Mouse (Mus musculus): ENCODE data around the gene Prkaca. TPM values are rescaled to one million over a fixed set of nuclear protein-coding genes. Genes with fewer than 3 reads are reported as not detected.

The Prkaca gene
- polyA plus RNA-seq, 1 experiment, result 56.2 TPM

DNA sequence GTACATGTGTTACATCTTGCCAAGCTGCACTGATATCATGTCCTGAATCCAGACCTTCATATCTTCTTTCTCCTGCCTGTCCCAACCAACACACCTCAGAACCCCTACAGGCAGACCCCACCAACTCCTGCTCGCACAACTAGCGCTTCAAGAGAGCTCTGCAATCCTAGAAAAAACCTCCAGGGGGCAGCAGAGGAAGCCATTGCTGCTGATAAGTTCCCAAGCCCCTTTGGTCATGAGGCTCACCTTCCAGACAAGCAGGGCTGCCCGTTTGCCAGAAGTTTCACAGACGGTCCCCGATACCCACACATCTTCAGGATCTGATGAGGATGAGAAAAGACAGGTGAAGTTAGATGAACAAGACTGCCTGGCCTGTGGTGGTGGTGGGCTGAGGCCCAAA lies 66.3 kb downstream of the Prkaca start:
- no peak for TF ChIP-seq GATA1 (IDR thresholded peaks at IDR 0.05; ENCODE audit: low read length)

DNA sequence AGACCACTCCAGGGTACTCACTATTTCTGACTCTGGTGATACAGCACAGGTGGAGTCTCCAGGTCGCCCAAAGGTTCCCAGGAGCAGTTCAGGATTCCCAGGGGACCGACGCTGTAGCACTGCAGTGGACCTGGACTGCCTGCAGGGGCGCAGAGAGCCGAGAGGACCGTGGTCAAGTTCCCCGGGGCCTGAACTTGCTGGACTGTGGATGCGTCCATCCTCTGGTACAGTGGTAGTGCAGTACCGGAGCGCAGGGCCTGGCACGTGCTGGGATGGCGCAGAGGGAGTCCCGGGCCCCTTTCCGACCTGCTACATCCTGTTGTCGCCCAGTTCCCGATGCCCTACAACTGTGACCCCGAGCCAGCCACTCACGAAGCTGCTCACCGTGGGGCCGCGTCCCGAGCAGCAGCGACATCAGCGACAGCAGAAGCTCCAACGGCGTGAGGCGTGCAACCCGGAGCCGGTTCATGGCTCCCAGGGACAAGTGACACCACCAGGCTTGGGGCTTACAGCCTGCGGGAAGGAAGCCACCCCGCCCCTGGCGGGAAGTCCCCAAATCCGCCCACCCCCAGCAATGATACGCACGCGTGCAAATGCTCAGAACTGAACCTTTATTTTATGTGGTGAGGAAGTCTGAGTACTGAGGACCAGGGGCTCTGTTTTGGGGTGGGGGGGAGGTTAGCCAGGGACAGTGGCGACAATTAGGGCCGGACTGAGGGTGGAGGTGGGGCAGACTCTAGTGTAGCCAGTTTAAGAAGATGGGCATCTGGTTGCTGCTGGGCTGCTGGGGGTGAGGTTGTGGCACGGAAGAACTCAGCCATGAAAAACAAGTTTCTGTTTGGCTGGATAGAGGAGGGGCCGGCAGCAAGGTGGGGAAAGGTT lies 69.5 kb downstream of the Prkaca start, which contains the start of gene Il27ra:
Il27ra (minus strand) TSS at position 524 of the 882 bp plus-strand sequence.
- no peak for TF ChIP-seq GATA1 (IDR thresholded peaks at IDR 0.05; ENCODE audit: low read length)

DNA sequence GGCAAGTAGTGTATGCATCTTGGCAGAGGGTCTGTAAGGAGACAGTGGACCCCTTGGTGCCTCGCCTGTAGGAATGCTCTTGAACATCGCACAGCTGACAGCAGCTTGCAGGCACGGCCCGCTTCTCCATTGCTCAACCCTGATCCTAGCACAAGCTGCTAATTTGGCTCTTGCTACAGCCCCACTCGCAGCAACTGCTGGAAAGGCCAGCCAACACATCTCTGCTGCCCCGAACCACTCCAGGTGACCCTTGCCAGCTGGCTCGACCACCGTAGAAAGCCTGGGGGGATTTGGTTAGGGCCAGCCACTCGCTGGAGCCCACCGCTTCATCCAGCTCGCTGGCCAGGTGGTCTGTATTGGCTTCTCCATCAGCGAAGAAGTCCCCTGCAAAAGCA lies 70.2 kb downstream of the Prkaca start:
- TF ChIP-seq GATA1 (IDR thresholded peaks at IDR 0.05; ENCODE audit: low read length), result no peak

DNA sequence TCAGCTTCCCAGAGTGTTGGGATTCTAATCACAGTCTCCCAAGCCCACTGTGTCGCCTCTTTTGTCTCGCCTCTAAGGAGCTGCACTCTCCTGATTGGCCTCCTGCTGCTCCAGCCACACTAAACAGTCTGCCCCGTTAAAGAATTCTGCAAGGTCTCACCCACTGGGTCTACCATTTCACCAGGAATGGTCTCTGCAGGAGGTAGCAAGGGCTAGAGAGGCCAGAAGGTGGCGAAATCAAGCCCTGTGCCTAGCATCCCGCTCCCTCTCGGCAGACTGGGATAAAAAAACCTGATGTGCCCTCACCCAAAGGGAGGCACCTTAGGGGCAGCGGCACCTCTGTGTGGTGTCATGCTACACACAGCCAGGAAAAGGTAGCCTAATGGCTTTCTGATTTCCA lies 71.3 kb downstream of the Prkaca start:
- TF ChIP-seq GATA1 (IDR thresholded peaks at IDR 0.05; ENCODE audit: low read length), result no peak

DNA sequence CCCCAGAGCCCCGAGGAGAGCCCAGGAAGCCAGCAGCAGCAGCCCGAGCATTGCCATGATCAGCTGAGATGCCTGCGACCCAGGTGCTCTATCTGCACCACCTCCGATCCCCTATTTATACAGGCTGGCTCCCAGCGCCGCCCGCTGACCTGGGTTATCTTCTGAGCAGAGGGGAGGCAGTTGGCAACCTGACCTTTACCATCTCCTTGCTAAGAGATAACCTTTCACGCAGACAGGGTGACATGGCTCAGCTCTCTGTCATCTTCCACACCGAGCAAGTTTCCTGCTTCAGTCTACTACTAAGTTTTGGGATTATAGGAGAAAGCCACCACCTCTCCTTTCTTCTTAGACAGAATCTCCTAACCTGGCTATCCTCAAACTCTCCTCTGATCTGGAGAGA lies 72.1 kb downstream of the Prkaca start, which contains the start of gene Rln3:
Rln3 (minus strand) TSS at position 101 of the 400 bp plus-strand sequence.
- no peak for TF ChIP-seq GATA1 (IDR thresholded peaks at IDR 0.05; ENCODE audit: low read length)

Other genes starting within 250 kb of the Prkaca start
- 49.5 and 69.7 TPM in 2 replicates for gene Adgre5, start 231.7 kb upstream of the Prkaca start, polyA plus RNA-seq (2012)
- 28.6 and 31.7 TPM in 2 replicates for gene Adgrl1, start 72.9 kb upstream of the Prkaca start, polyA plus RNA-seq (2012)
- gene Gm10644, start 17.8 kb upstream of the Prkaca start, polyA plus RNA-seq (2012), result not detected in 2 replicates
- 226 and 290 TPM in 2 replicates for gene Asf1b, start 17.5 kb upstream of the Prkaca start, polyA plus RNA-seq (2012)
- gene Samd1, start 24.7 kb downstream of the Prkaca start, polyA plus RNA-seq (2012), result 275 and 319 TPM in 2 replicates
- 0.89 and 1.1 TPM in 2 replicates for gene 1700067K01Rik, start 28.5 kb downstream of the Prkaca start, polyA plus RNA-seq (2012)
- not detected in 2 replicates for gene 2210011C24Rik, start 39.2 kb downstream of the Prkaca start, polyA plus RNA-seq (2012)
- gene Palm3, start 48.5 kb downstream of the Prkaca start, polyA plus RNA-seq (2012), result 0.29 and 0.55 TPM in 2 replicates
- not detected in 2 replicates for gene Il27ra, start 69.6 kb downstream of the Prkaca start, polyA plus RNA-seq (2012)
- not detected in 2 replicates for gene Rln3, start 72.0 kb downstream of the Prkaca start, polyA plus RNA-seq (2012)
- 0.11 TPM in 2 replicates for gene Gm10643, start 92.1 kb downstream of the Prkaca start, polyA plus RNA-seq (2012)
- gene Rfx1, start 93.8 kb downstream of the Prkaca start, polyA plus RNA-seq (2012), result 41.0 and 46.3 TPM in 2 replicates
- gene Dcaf15, start 131.8 kb downstream of the Prkaca start, polyA plus RNA-seq (2012), result 60.0 and 74.5 TPM in 2 replicates
- gene Podnl1, start 153.0 kb downstream of the Prkaca start, polyA plus RNA-seq (2012), result 0.02 and 0.03 TPM in 2 replicates
- gene Cc2d1a, start 174.9 kb downstream of the Prkaca start, polyA plus RNA-seq (2012), result 18.0 and 21.2 TPM in 2 replicates
- 0.19 and 0.22 TPM in 2 replicates for gene 4930432K21Rik, start 175.0 kb downstream of the Prkaca start, polyA plus RNA-seq (2012)
- gene Nanos3, start 212.2 kb downstream of the Prkaca start, polyA plus RNA-seq (2012), result not detected in 2 replicates